Mouse (Mus musculus) neural tube, embryonic 11.5 days (tissue): Measurements from ENCODE around the gene Lingo4. TPM values are rescaled to one million over a fixed set of nuclear protein-coding genes. Genes with fewer than 3 reads are reported as not detected.

Source experiments
- ATAC-seq: fragments of 200-750 bp; cut with Nextera tagmentation; 2 replicates; pipeline ENCODE4 v1.8.0; 2017; ENCODE audit warnings: moderate number of reproducible peaks, mild to moderate bottlenecking, moderate TSS enrichment, moderate library complexity; ENCODE audit not compliant: insufficient read depth, low FRiP score, low TSS enrichment
- DNase-seq: peaks from one replicate; pipeline ENCODE4 v3.0.0-alpha.2; 2015; ENCODE audit warnings: low spot score
- H3K27ac ChIP-seq: fragments of 300-500 bp; sonication (generic); 2 replicates; pipeline ENCODE4 v1.5.1; 2014; ENCODE audit warnings: low read depth, mild to moderate bottlenecking, low read length
- H3K27me3 ChIP-seq: fragments of 300-500 bp; sonication (generic); 2 replicates; pipeline ENCODE4 v1.6.1; 2014; ENCODE audit warnings: mild to moderate bottlenecking, low read length, mixed read lengths; ENCODE audit not compliant: control insufficient read depth, insufficient read depth
- H3K36me3 ChIP-seq: fragments of 300-500 bp; sonication (generic); 2 replicates; pipeline ENCODE4 v1.6.1; 2014; ENCODE audit warnings: mild to moderate bottlenecking, low read length, moderate library complexity, mixed read lengths; ENCODE audit not compliant: control insufficient read depth, insufficient read depth
- H3K4me1 ChIP-seq: fragments of 300-500 bp; sonication (generic); 2 replicates; pipeline ENCODE4 v1.6.1; 2014; ENCODE audit warnings: low read length, mixed read lengths; ENCODE audit not compliant: control insufficient read depth, insufficient read depth
- H3K4me2 ChIP-seq: fragments of 300-500 bp; sonication (generic); 2 replicates; pipeline ENCODE4 v1.6.1; 2014; ENCODE audit warnings: low read depth, mild to moderate bottlenecking, moderate library complexity
- H3K4me3 ChIP-seq: fragments of 300-500 bp; sonication (generic); 2 replicates; pipeline ENCODE4 v1.5.1; 2014; ENCODE audit warnings: low read depth, low read length
- H3K9ac ChIP-seq: fragments of 300-500 bp; sonication (generic); 2 replicates; pipeline ENCODE4 v1.6.1; 2014; ENCODE audit warnings: mild to moderate bottlenecking, low read length
- H3K9me3 ChIP-seq: fragments of 300-500 bp; sonication (generic); 2 replicates; pipeline ENCODE4 v1.6.1; 2016; ENCODE audit warnings: low read length; ENCODE audit not compliant: control insufficient read depth
- WGBS: fragments of 180-500 bp; shearing (Covaris S2); extraction: QIAGEN DNeasy Blood & Tissue Kit; methylation state at CpG from one replicate; pipeline ENCODE4 v1.1.7; 2014; 5-methylcytosine and 5-hydroxymethylcytosine counted together
- polyA plus RNA-seq: library from polyadenylated mRNA; unstranded; fragments of >200 nt; fragmentation: Nextera tagmentation; extraction: Ambion mirVana; gene quantifications from 2 replicates; pipeline ENCODE4 v1.2.1, GENCODE M21; 2014

The Lingo4 gene
- 0.33 and 0.46 TPM in 2 replicates for polyA plus RNA-seq

- Histone ChIP-seq H3K4me1 (peaks cover 8% of the 10 kb centered on the region; the same call in 1 of the 2 replicates), H3K9me3 (no peaks in the 10 kb centered on the region), H3K27ac (no peak within 1 kb of the TSS), H3K27me3 (no peaks in the 10 kb centered on the region), H3K4me2 (peak within 1 kb of the TSS; percentile 59), H3K9ac (peak within 1 kb of the TSS; percentile 52; the same call in 1 of the 2 replicates), H3K4me3 (peak within 1 kb of the TSS; percentile 29), H3K36me3 (no peaks in the 10 kb centered on the region)
- no peak for ATAC-seq
- DNase-seq, result no peak
- 71% methylated on average over 6 of the region's 6 CpGs for WGBS
Measured at GRCm38 (mm10) chr3:94398217-94398616, at the start of gene Lingo4. Gene Lingo4 (plus strand): TSS chr3:94398517.

GRCm38 (mm10) chr3:94360812-94361211 is 37.5 kb upstream of the Lingo4 start:
- Histone ChIP-seq H3K9ac (no peak overlapping the region), H3K4me3 (no peak overlapping the region), H3K27me3 (peaks cover 14% of the 10 kb centered on the region), H3K9me3 (no peaks in the 10 kb centered on the region), H3K36me3 (no peaks in the 10 kb centered on the region), H3K4me2 (no peak overlapping the region), H3K27ac (no peak overlapping the region), H3K4me1 (peaks cover 3% of the 10 kb centered on the region; the same call in 1 of the 2 replicates)
- ATAC-seq, result no peak
- no peak for DNase-seq
- WGBS, result 5% methylated on average over 1 of the region's 1 CpGs

GRCm38 (mm10) chr3:94362138-94362537 is 36.2 kb upstream of the Lingo4 start, which contains the start of gene C2cd4d:
Gene C2cd4d (plus strand): TSS chr3:94362438.
- Histone ChIP-seq H3K27ac (no peak within 1 kb of the TSS), H3K4me2 (peak within 1 kb of the TSS; percentile 83), H3K9ac (peak within 1 kb of the TSS; percentile 82), H3K9me3 (no peaks in the 10 kb centered on the region), H3K4me1 (peaks cover 3% of the 10 kb centered on the region; the same call in 1 of the 2 replicates), H3K36me3 (no peaks in the 10 kb centered on the region), H3K27me3 (peaks cover 17% of the 10 kb centered on the region), H3K4me3 (peak within 1 kb of the TSS; percentile 52)
- 49% methylated on average over 7 of the region's 7 CpGs for WGBS
- ATAC-seq (no peak), DNase-seq (no peak)

- H3K27ac ChIP-seq, result no peak overlapping the region
- 4% methylated on average over 97 of the region's 97 CpGs for WGBS
- H3K4me2 ChIP-seq, result peak overlapping the region; percentile 83
Measured at GRCm38 (mm10) chr3:94363291-94364153, 34.8 kb upstream of the Lingo4 start.

GRCm38 (mm10) chr3:94364154-94364526 is 34.2 kb upstream of the Lingo4 start:
- peaks cover 17% of the 10 kb centered on the region for H3K27me3 ChIP-seq
- no peaks in the 10 kb centered on the region for H3K9me3 ChIP-seq
- ATAC-seq (peak; percentile 33; the same call in 1 of the 2 replicates), DNase-seq (no peak)
- peak overlapping the region; percentile 82 for H3K9ac ChIP-seq
- peak overlapping the region; percentile 52 for H3K4me3 ChIP-seq
- H3K27ac ChIP-seq, result no peak overlapping the region
- H3K36me3 ChIP-seq, result no peaks in the 10 kb centered on the region
- peaks cover 3% of the 10 kb centered on the region; the same call in 1 of the 2 replicates for H3K4me1 ChIP-seq
- H3K4me2 ChIP-seq, result peak overlapping the region; percentile 83
- WGBS, result 4% methylated on average over 19 of the region's 23 CpGs

More at GRCm38 (mm10) chr3:94363291-94364153, 34.8 kb upstream of the Lingo4 start:
- H3K9me3 ChIP-seq, result no peaks in the 10 kb centered on the region
- ATAC-seq (peak; percentile 76), DNase-seq (peak; percentile 74)
- H3K36me3 ChIP-seq, result no peaks in the 10 kb centered on the region
- peak overlapping the region; percentile 82 for H3K9ac ChIP-seq
- peak overlapping the region; percentile 52 for H3K4me3 ChIP-seq
- peaks cover 17% of the 10 kb centered on the region for H3K27me3 ChIP-seq
- H3K4me1 ChIP-seq, result peaks cover 3% of the 10 kb centered on the region; the same call in 1 of the 2 replicates

GRCm38 (mm10) chr3:94366761-94367160 is 31.6 kb upstream of the Lingo4 start:
- DNase-seq, result peak; percentile 83
- peak; percentile 33; the same call in 1 of the 2 replicates for ATAC-seq
- H3K27me3 ChIP-seq, result peaks cover 17% of the 10 kb centered on the region
- no peaks in the 10 kb centered on the region for H3K36me3 ChIP-seq
- no peak overlapping the region for H3K4me2 ChIP-seq
- H3K4me1 ChIP-seq, result peaks cover 3% of the 10 kb centered on the region; the same call in 1 of the 2 replicates
- H3K9me3 ChIP-seq, result no peaks in the 10 kb centered on the region
- H3K27ac ChIP-seq, result no peak overlapping the region
- 26% methylated on average over 3 of the region's 3 CpGs for WGBS
- no peak overlapping the region for H3K4me3 ChIP-seq
- H3K9ac ChIP-seq, result no peak overlapping the region

GRCm38 (mm10) chr3:94367511-94367910 is 30.8 kb upstream of the Lingo4 start:
- no peak overlapping the region for H3K4me2 ChIP-seq
- no peaks in the 10 kb centered on the region for H3K9me3 ChIP-seq
- H3K9ac ChIP-seq, result no peak overlapping the region
- peaks cover 17% of the 10 kb centered on the region for H3K27me3 ChIP-seq
- ATAC-seq, result no peak
- no peak for DNase-seq
- H3K27ac ChIP-seq, result no peak overlapping the region
- 85% methylated on average over 6 of the region's 6 CpGs for whole genome bisulfite sequencing
- no peaks in the 10 kb centered on the region for H3K36me3 ChIP-seq
- no peaks in the 10 kb centered on the region; the same call in 1 of the 2 replicates for H3K4me1 ChIP-seq
- H3K4me3 ChIP-seq, result no peak overlapping the region

- peaks cover 9% of the 10 kb centered on the region; the same call in 1 of the 2 replicates for H3K27me3 ChIP-seq
- H3K4me3 ChIP-seq, result no peak overlapping the region
- ATAC-seq (no peak), DNase-seq (no peak)
- H3K36me3 ChIP-seq, result no peaks in the 10 kb centered on the region
- H3K4me1 ChIP-seq, result peaks cover 5% of the 10 kb centered on the region
- H3K9ac ChIP-seq, result no peak overlapping the region
- 68% methylated on average over 6 of the region's 6 CpGs for WGBS
- H3K9me3 ChIP-seq, result no peaks in the 10 kb centered on the region
- H3K27ac ChIP-seq, result no peak overlapping the region
- no peak overlapping the region for H3K4me2 ChIP-seq
Measured at GRCm38 (mm10) chr3:94368631-94369030, 29.7 kb upstream of the Lingo4 start.
